Mouse (Mus musculus): ENCODE measurements around the gene Fli1.

Fli1 gene

DNA sequence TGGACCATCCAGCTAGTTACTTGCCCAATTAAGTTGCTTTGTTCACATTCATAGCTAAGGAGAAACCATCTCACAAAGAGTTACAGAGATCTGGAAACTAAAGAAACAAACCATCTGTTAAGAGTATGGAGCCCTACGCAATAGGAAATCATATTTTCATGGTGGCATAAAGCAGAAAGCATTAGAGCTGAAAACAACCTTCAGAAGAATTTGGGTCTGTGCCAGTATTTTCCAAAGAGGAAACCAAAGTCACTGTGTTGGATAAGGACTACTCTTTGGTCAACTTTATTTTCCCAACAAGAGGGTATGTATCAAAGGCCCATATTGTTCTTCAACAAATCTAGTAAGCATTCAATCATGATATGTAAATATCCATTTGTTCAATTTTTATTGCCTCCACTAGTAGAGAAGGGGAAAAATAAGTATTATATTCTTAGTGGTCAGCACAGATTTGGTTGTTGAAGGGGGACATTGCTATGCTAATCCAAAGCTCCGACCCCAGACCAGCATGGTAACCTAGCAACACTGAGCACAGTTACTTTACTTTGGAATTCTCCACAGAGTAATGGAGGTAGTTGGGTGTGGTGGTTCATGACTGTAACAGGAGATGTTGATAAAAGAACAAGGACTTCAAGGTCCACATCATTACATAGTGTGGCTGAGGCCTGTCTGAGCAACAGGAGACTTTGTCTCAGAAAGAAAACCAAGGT, 20.0 kb downstream of the Fli1 start:
- WGBS: 66% methylated on average over 2 of the region's 2 CpGs

DNA sequence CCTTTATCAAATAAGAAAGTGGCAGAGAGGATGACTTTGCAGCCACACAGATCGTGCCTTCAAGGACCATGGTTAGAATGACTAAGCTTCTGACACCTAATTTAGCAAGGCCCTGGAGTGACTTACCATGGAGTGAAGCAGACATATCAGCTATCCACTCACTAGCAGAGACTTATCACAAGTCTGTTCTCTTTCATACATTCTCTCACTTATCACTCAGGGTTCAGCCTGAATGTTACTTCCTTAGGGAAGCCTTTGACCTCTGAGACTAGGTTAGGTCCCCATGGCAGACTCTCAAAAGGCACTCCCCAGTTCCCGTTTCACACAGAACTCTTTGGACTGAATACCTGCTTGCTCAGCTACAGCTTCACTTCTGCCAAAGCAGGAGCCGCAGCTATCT, 21.3 kb downstream of the Fli1 start:
- WGBS: 78% methylated on average over 3 of the region's 3 CpGs

DNA sequence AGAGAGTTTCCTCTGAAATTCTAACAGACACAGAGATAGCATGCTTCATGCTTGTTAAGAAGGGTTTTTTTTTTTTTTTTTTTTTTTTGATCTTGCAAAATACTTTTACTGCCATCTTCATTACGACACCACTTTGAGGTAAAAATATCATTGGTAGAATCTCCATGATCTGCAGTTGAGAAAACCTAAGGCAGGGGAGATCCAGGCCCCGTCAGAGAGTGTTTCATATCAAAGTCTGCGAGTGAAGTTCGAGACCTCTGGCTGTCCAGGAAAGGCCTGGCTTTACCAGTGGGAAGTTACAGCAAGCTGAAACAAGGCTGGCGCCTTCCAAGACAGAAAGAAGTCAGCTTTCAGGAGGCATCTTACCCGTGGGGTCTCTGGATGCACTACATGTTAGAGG, 21.8 kb downstream of the Fli1 start:
- WGBS: 84% methylated on average over 6 of the region's 6 CpGs

DNA sequence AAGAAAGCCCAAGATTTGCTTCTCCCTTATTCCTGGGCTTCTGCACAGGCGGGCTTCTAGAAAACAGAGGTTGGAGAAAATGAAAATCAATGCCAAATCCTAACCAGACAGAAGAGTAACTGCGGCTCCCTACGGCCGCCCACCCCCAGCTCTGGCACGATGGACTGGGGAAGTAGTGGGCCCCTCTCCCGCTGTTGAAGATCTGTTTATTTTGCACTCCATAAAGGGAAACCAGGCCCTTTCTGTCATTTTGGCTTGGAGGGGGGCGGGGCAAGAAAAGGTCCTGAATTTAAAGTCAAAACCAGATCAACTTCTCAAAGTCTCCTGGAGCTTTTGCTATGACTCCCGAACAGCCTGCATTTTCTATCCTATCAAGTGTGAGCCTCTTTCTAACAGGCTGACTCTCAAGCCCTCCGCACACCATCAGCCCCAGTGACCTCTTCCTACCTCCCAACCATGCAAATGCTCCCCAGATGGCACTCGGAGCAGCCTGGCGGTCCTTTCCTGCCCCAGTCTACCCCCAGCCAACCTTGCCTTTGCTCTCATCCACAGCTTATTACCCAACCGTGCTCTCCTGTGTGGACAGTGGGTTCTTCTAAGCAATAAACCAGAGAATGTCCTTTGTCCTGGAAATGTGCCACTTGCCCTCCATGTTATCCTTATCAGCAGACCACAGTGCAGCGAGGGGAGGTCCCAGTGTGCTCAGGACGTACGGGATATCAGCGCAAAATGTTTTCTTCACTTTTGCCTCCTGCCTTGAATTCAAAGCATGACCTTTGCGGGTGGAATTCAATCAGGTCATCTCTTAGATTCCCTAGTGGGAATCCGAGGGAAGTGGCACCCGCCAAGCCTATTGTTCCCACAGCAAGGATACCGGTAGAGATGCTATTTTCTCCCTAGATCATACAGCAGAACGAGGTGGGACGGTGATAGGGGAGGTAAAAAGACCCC, 23.3 kb downstream of the Fli1 start:
- 76% methylated on average over 22 of the region's 22 CpGs for WGBS

DNA sequence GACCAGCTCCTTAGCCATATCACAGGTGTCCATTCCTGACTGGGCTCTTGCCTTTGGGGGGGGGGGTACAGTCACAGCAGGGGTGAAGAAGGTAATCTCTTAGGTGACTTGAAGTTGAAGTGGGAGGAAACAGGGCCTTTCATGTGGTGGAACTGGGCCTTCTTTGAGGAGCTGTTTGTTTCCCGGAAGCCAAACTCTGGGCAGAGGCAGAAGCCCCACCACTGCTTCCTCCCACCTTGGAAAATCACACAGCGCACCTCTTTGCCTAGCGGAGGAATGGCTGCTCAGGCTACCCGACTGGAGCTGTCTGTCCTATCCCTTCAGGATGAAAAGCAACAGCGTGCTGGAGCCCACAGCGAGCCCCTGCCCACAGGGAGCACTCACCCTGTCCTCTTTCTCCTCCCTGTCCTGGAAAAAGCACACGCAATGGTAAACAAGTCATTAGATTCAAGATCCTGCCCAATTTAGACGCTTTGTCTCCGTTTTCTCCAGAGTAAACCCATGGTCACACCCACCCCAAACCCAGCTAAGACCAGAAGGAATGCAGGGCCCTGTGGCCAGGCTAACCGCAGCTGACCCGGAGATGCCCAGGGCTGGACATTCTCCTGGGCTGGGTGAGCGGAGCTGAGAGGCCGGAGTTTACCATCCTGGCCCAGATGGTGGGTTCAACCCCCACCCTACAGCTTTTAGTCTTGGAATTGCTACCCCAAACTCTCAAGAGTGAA, 24.1 kb downstream of the Fli1 start:
- WGBS: 74% methylated on average over 13 of the region's 13 CpGs

DNA sequence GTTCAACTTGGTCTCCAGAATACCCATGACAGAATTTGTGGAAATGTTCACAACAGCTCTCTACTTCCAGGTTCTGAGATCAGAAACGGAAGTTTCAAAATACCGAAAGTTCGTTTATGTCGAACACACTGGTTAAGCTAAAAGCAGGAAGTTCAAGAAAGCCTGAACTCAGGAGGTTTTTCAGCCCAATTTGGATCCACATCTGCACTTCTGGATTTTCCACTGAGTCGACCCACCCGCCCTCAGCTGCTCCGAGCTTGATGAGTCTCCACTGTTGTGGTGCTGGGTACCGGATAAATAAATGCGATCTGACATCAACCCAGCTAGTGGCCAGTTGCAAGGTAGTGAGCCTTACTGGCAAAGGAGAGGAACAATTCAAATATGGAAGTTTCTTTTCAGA, 26.0 kb downstream of the Fli1 start:
- WGBS: 61% methylated on average over 9 of the region's 9 CpGs

DNA sequence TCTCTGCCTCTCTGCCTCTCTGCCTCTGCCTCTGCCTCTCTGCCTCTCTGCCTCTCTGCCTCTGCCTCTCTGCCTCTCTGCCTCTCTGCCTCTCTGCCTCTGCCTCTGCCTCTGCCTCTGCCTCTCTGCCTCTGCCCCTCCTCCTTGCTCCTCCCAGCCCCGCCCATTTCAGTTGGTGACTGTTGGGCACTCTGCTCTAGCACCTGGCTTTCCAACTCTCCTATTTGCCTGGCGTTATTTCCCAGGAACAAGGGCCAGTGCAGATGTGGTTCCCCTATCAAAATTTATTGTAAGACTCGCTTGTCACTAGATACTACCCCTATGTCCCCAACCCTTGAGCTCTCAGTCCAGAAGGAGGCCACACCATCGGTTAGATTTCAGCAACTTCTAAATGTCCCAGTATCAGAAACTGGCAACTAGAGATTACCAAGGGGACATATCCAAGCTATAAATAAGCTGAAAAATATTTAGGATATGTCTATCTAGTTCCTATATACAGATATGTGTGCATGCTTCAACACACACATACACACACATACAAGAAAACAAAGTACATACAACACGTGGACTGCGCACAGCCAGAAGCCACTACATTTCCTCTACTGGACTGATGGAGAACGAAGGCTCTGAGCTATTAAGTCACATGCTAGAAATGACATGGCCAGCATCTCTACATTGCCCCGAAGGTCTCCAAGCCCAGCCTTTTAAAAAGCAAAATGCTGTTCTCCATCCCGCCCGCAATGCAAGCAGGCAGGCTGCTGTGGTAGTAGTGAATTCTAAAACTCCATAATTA, 26.6 kb downstream of the Fli1 start:
- 76% methylated on average over 10 of the region's 10 CpGs for WGBS

DNA sequence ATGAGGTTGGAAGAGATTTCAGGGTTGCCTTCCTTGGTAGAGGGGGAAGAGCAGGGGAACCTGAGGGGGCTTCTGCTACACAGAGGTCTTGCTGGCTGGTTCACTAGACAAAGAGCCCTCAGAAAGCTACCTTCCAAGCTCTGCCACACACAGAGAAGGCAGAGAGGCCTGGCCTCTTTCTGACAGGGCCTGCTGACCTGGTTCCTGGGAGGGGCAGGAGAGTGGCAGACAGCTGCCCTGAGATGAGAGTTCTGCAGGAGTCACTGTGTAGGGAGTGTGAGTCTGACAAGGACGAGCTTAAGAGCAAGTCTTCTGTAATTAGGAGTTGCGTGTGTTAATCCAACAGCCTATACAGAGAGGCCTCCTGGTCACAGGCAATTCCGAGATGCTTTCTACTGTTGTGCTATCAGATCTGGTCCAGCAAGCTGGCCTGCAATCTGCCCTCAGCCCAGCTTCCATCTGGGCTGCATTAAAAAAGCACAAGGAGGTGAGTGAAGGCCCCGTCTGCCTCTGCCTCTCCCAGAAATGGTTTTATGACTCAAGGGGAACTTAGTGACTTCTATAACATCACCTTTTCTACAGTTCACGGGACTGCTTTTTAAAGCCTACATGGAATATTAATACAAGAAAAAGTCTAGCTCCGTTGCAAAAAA, 28.1 kb downstream of the Fli1 start:
- 78% methylated on average over 6 of the region's 6 CpGs for WGBS

DNA sequence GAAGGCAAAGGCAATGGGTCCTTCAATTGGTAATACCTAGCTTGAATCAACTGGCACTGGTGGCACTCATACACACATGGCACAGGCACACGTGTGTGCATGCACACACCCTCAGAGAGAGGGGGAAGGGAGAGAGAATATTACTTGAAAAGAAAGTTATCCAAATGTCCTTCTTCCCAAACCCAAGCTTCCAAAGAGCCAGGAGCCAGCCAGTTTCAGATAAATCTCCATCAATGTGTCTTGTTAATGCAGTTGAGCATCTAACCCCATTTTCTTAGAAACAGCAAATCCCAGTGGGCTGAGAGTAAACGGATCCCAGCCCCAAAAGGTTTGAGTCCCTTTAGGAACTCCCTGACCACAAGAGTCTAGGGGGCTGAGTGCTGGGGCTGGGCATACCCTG, 29.2 kb downstream of the Fli1 start:
- 78% methylated on average over 2 of the region's 2 CpGs for WGBS

DNA sequence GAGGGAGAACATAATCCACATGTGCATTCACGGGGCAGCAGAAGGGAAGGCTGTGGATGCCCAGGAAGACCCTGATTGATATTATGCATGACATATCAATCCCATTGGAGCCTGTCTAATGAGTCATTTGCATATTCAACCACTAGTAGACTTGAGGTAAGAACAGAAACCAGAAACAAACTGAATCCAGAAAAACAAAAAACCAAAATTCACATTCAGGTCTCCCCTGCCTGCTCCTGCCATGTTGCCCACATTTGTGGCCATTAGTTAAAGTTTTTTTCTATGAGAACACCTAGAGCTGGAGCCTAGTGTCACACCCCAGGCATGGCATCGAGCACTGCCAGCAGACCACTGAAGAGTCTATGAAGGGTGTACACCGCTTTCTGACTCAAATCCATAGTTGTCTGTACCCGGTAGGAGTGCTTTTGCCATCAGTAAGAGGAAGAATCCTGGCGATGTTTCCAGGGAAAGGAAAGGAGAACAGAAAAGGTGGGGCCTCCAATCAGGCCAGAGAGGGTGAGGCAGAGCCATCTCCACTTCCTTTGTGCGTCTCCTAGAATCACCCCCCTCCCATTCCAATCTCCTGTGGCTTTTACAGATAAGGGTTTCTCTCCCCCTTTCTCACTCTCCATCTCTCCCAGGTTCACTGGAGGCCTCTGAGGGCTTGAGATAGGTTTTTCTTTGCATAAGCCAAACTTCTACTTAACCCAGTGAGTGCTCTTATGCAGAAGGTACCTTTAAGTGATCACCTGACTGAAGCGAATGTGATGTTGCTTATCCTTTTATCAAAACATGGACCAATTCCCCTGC, 32.0 kb downstream of the Fli1 start:
- 83% methylated on average over 7 of the region's 7 CpGs for WGBS

DNA sequence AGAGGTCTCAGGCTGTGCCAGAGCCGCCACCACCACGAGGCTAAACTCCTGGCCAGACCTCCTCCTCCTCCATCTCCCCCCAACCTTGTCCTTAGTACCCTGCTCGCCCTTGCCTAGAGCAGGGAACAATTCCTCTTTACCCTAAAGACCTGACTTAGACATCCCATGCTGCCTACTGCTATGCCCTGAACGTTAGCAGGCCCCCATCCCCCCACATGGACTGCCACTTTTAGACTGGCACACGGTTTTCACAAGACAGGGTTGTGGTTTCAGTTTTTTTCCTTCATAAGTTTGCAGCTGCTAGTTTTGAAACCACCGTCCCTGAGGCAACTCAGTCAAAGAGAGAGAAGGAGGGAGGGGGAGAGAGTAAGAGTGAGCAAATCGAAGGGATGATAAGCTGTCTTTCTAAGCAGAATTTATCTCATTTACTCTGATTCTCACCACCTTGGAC, 32.9 kb downstream of the Fli1 start:
- 57% methylated on average over 7 of the region's 7 CpGs for WGBS

DNA sequence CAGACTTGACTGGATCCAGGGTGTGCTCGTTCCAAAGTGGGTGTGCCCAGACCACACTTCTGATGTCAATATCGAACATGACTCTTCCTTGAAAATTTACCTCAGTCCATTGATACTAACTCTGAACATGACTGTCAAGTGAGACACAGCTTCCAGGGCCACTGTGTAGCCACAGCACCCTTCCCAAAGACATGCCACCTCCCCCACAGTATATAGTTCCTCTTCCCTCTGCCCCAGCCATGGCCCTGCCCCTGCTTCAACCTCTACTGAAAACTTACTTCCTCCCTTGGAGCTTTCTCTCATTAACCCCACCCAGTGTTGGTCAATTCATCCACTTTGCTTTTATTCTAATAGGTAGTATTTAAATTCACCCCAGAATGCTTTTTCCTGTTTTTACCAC, 34.0 kb downstream of the Fli1 start:
- WGBS: 75% methylated on average over 2 of the region's 2 CpGs

DNA sequence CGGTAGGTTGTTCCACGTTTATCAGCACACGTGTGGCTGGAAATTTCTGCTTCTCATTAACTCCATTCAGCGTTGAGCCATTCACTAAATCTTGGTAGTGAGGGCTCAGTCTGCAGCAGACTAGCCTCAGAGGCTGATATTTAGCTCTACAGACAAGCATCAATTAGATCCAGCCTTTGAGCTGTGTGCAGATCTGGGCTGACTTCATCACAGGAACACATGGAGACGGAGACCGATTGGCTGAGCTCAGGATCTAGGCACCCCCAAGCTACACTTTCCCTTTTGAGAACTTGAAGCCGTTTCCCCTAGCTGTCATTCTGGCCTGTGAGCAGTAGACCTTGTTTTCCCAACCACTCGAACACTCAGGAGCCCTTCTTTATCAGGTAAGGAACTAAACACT, 34.5 kb downstream of the Fli1 start:
- WGBS: 68% methylated on average over 8 of the region's 8 CpGs

DNA sequence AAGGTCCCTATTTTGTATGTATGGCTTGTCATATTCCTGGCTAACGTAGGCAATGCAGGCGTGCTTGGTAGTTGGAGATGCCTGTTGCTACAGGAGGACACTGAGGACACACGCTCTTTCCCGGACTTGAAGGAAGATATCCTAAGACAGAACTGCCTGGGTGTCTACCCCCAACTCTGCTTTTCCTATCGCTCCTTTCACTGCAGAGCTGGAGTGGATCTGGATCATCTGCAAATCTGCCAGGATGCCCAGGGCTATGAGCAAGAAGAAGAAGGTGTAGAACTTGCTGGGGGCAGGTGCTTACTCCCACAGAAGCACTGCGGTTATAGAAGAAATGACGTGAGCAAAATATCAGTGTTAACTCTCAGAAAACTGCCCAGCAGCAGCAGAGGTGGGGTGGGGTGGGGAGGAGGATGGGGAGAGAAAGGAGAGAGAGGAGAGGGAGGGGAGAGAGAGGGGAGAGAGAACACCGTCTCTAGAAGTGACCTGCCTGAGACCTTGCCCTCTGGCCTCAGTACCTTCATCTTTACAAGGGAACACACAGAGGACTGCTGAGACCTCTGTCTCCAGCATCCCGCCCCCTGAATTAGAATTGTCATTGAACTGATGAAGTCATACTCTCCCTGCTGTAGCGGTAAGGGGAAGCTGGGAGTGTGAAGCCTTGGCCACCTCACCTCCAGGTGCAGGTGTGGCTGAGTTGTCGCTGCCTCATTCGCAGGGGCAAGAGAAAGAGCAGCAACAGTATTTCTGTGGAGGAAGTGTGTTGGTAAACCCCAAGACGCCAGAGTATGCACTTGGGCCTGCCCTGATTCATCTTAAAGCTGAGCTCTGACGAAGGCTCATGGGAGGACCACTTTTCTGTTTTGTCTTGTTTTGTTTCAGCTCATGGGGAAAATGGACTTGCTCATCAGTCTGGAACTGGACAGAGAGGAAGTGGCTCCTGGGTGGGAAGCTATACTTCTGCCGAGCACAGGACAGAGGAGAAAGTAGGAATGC, 35.5 kb downstream of the Fli1 start:
- WGBS: 67% methylated on average over 15 of the region's 15 CpGs

DNA sequence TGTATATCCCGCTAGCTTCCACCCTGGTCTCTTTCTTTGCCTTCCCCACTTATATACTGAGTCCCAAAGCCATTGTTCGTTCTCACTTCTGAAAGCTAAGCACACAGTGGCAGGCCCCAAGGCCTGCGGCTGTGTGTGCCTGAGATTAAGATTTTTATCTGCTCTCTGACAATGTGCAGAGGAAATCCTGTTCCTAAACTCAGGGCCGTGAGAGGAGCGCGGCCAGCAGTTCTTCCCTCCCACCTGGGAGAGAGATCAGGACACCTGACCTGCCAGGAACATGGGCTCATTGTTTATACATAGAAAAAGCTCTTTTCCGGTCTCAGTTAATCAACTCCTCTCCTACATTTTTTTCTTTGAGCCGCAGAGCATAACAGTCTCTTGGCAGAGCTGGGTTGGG, 36.5 kb downstream of the Fli1 start:
- 67% methylated on average over 8 of the region's 8 CpGs for WGBS

DNA sequence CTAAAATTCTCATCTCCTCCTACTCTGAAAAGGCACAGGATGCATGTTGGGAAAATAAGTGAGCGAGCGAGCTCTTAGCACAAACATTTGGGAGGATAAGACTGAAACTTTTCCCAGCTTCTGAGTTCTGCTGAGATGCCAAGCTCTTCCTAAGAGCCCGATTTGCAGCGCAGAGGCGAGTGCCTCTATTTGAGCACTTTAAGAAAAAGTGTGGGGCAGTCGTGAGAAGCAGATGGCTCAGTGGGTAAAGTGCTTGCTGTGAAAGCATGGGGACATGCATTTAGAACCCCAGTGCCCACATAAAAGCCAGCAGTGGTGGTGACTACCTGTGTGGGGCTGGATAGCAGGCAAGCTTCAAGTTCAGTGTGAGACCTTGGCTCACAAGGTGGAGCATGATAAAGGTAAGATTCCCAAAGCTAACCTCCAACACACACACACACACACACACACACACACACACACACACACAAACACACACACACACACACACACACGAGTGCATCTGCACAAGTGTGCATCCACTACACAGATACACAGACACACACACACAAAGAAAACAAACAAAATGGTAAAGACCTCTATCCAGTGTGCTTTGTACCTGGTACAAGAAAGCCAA, 37.1 kb downstream of the Fli1 start:
- WGBS: 52% methylated on average over 7 of the region's 7 CpGs

DNA sequence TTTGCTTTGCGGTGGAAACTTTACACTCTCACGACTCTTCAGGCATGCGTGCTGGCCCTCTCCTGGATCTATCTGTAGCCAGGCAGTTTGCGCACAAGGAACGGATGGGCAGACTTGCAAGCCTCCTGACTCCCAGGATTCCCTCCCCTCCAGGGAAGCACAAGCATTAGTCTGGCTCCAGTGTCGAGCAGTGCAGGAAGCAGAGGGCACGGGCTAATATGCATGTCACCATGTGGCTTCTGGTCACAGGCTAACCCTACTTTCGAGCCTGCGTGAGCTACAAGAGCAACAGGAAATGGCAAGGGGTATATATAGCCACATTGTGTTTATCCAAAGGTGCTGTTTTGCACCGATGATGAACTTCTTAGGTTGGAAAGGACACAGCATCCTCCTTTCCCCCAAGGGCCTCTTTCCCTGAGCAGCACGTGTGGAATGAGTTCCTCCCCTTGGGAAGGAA, 38.6 kb downstream of the Fli1 start:
- WGBS: 75% methylated on average over 11 of the region's 11 CpGs

DNA sequence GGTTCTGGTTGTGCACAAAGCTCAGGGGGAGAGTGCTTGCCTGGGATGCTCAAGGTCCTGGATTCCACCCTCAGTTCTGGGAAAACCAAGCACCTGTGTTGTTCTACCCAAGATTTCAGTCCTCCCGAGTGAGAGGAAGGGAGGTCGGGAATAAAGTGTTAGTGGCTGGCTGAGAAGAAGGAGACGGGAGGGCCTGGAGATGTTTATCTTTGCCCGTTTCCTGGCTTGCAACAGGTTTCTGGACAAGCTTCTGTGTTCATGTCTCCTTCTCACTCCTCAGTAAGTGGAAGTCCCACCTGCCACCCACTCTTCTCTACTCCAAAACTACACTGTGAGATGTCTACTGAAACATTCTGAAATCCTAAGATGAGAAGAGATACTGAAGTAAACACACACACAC, 39.2 kb downstream of the Fli1 start:
- 67% methylated on average over 4 of the region's 4 CpGs for WGBS
